Mouse (Mus musculus) forebrain, embryonic 10.5 days (tissue): ENCODE measurements at regions not wholly inside any gene's neighbourhood (a gene's known extent, or its start where the extent isn't known, plus 50 kb on each side); places are given as distances from the start of the nearest gene placed in this dataset.

Source experiments
- DNase-seq: peaks from one replicate; pipeline ENCODE4 v3.0.0-alpha.2; 2017; ENCODE audit warnings: low spot score; ENCODE audit errors: extremely low spot score
- H3K27ac ChIP-seq: fragments of 300-500 bp; sonication (generic); 2 replicates; pipeline ENCODE4 v1.5.1; 2016; ENCODE audit warnings: mild to moderate bottlenecking
- H3K27me3 ChIP-seq: fragments of 300-500 bp; sonication (generic); 2 replicates; pipeline ENCODE4 v1.6.1; 2016; ENCODE audit warnings: mild to moderate bottlenecking; ENCODE audit not compliant: poor library complexity, severe bottlenecking
- H3K36me3 ChIP-seq: fragments of 300-500 bp; sonication (generic); replicated peaks from 2 replicates; pipeline ENCODE4 v1.6.1; 2016; ENCODE audit warnings: mild to moderate bottlenecking, moderate library complexity
- H3K4me1 ChIP-seq: fragments of 300-500 bp; sonication (generic); 2 replicates; pipeline ENCODE4 v1.6.1; 2016
- H3K4me3 ChIP-seq: fragments of 300-500 bp; sonication (generic); 2 replicates; pipeline ENCODE4 v1.5.1; 2016; ENCODE audit warnings: mild to moderate bottlenecking, moderate library complexity
- H3K9me3 ChIP-seq: fragments of 300-500 bp; sonication (generic); 2 replicates; pipeline ENCODE4 v1.6.1; 2016; ENCODE audit warnings: mild to moderate bottlenecking, moderate library complexity
- WGBS: fragments of 180-500 bp; shearing (Covaris S2); methylation state at CpG from one replicate; pipeline ENCODE4 v1.1.7; 2016; 5-methylcytosine and 5-hydroxymethylcytosine counted together

GRCm38 (mm10) chr4:27346892-27347291 lies 1000.2 kb upstream of the Manea start:
- no peak overlapping the region for H3K4me3 ChIP-seq
- H3K27ac ChIP-seq = no peak overlapping the region
- H3K27me3 ChIP-seq = no peaks in the 10 kb centered on the region
- no peak for DNase-seq
- H3K36me3 ChIP-seq = no peaks in the 10 kb centered on the region
- no peaks in the 10 kb centered on the region for H3K9me3 ChIP-seq
- no peaks in the 10 kb centered on the region for H3K4me1 ChIP-seq

DNA sequence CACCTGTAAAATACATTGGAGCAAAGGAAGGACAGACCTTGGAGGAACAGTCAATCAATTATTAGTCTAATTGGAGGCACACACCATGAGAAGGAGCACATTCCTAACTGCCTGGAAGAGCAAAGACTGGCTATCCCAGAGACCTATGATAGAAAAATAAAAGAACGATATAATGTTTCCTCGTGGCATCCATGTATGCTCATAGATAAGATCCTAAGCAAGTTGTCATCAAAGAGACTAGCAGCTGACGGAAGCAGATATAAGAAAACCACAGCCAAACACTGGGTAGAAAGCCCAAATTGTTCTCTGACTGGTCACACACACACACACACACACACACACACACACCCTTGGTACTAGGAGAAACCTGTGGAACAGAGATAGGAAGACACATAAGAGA lies 986.6 kb upstream of the Manea start:
- WGBS = 92% methylated on average over 3 of the region's 3 CpGs
- no peaks in the 10 kb centered on the region for H3K4me1 ChIP-seq
- no peak for DNase-seq
- no peak overlapping the region for H3K27ac ChIP-seq
- H3K9me3 ChIP-seq = no peaks in the 10 kb centered on the region
- no peak overlapping the region for H3K4me3 ChIP-seq
- no peaks in the 10 kb centered on the region for H3K36me3 ChIP-seq
- no peaks in the 10 kb centered on the region for H3K27me3 ChIP-seq
